Mouse (Mus musculus) intestine, embryonic 16.5 days (tissue): Measurements from ENCODE around the gene Sgsm3. TPM values are rescaled to one million over a fixed set of nuclear protein-coding genes. Genes with fewer than 3 reads are reported as not detected.

Experiments used
- microRNA-seq: library from miRNA; unstranded; fragments of <30 nt; microRNA quantifications from one replicate; pipeline ENCODE4, GENCODE M21; 2016
- polyA plus RNA-seq: library from polyadenylated mRNA; unstranded; fragments of >200 nt; fragmentation: Nextera tagmentation; extraction: Ambion mirVana; gene quantifications from 2 replicates; pipeline ENCODE4 v1.2.1, GENCODE M21; 2015

Gene Sgsm3
- polyA plus RNA-seq, 1 experiment from 2014 or later = 33.9 TPM

Small RNAs within 50 kb of the gene (microRNA-seq; reads per million reads assigned to microRNA genes)
- 11.4 reads per million, percentile 23 among the genes with 10 or more reads in this experiment for gene Mir5113

Other genes with a start within 250 kb of the Sgsm3 start
- 143 and 166 TPM in 2 replicates for gene Adsl, start 29.3 kb upstream of the Sgsm3 start, polyA plus RNA-seq
- gene Mrtfa, start 213.0 kb downstream of the Sgsm3 start, polyA plus RNA-seq = 13.7 and 16.5 TPM in 2 replicates